Mouse (Mus musculus) CH12.LX (cell line): Measurements from ENCODE around the gene Snrpd2. TPM values are rescaled to one million over a fixed set of nuclear protein-coding genes. Genes with fewer than 3 reads are reported as not detected.

ENCODE experiments used
- DNase-seq: peaks from one replicate; pipeline ENCODE4 v3.0.0-alpha.2; 2013; ENCODE audit errors: extremely low read depth
- H3K27ac ChIP-seq: 2 replicates; pipeline ENCODE4 v1.5.1; 2012; ENCODE audit warnings: low read depth, mild to moderate bottlenecking, control low read depth, moderate library complexity; ENCODE audit not compliant: insufficient read depth
- H3K27me3 ChIP-seq: replicated peaks from 2 replicates; pipeline ENCODE3; 2012; ENCODE audit warnings: inconsistent platforms
- H3K36me3 ChIP-seq, 2 experiments: replicated peaks in 1 of 2; 2 replicates each; pipeline versions ENCODE3 to v1.6.1; 2012; ENCODE audit warnings: inconsistent platforms in 1 of 2, low read length in 1 of 2, mild to moderate bottlenecking in 1 of 2, mixed read lengths in 1 of 2, moderate library complexity in 1 of 2; ENCODE audit not compliant: control insufficient read depth in 1 of 2, insufficient read depth in 1 of 2
- H3K4me1 ChIP-seq, 2 experiments: 2 replicates each; pipeline ENCODE4 v1.6.1; 2012; ENCODE audit warnings: inconsistent platforms in 1 of 2, moderate library complexity in 1 of 2; ENCODE audit not compliant: insufficient read depth in 2 of 2, control insufficient read depth in 1 of 2
- H3K4me2 ChIP-seq: 2 replicates; pipeline ENCODE4 v1.6.1; 2012; ENCODE audit warnings: low read depth, mild to moderate bottlenecking, control low read depth; ENCODE audit not compliant: poor library complexity, insufficient read depth, severe bottlenecking
- H3K4me3 ChIP-seq, 3 experiments: fragments of 150-350 bp in 1 of 3; sonication (generic) in 1 of 3; replicated peaks in 1 of 3; 2 replicates each; pipeline versions ENCODE3 to v1.5.1; 2011 to 2012; ENCODE audit warnings: low read depth in 2 of 3, low read length in 2 of 3, mild to moderate bottlenecking in 2 of 3, moderate library complexity in 2 of 3, control low read depth in 1 of 3, improper control_type of control experiment in 1 of 3, inconsistent platforms in 1 of 3, mixed read lengths in 1 of 3; ENCODE audit not compliant: poor library complexity in 1 of 3
- H3K79me2 ChIP-seq: replicated peaks from 2 replicates; pipeline ENCODE4 v1.6.1; 2012; ENCODE audit warnings: mild to moderate bottlenecking, moderate library complexity; ENCODE audit not compliant: control insufficient read depth, poor library complexity, insufficient read depth, severe bottlenecking; ENCODE audit errors: extremely low read depth
- H3K9ac ChIP-seq: 2 replicates; pipeline ENCODE4 v1.6.1; 2012; ENCODE audit warnings: low read depth, mild to moderate bottlenecking, control low read depth, moderate library complexity; ENCODE audit not compliant: insufficient read depth
- H3K9me3 ChIP-seq: replicated peaks from 2 replicates; pipeline ENCODE3; 2012; ENCODE audit warnings: low read length, inconsistent platforms, mixed read lengths
- CHD2 ChIP-seq: IDR thresholded peaks from 2 replicates; pipeline ENCODE4 v1.6.1; 2011; ENCODE audit warnings: low read length, improper control_type of control experiment
- CTCF ChIP-seq, 2 experiments: IDR thresholded peaks in 1 of 2; conservative IDR thresholded peaks in 1 of 2; 2 replicates each; pipeline ENCODE4 v1.5.1; 2011 to 2012; ENCODE audit warnings: low read depth in 2 of 2, low read length in 2 of 2, improper control_type of control experiment in 1 of 2, inconsistent platforms in 1 of 2, mild to moderate bottlenecking in 1 of 2, moderate library complexity in 1 of 2
- E2F4 ChIP-seq: IDR thresholded peaks from 2 replicates; pipeline ENCODE4 v1.6.1; 2011; ENCODE audit warnings: low read depth, low read length, improper control_type of control experiment; ENCODE audit not compliant: insufficient replicate concordance
- EP300 ChIP-seq: IDR thresholded peaks from 2 replicates; pipeline ENCODE4 v1.6.1; 2011; ENCODE audit warnings: low read length, improper control_type of control experiment
- HCFC1 ChIP-seq: IDR thresholded peaks from 2 replicates; pipeline ENCODE4 v1.6.1; 2012; ENCODE audit warnings: low read depth, mild to moderate bottlenecking, inconsistent platforms, low read length, improper control_type of control experiment
- IRF4 ChIP-seq: IDR thresholded peaks from 2 replicates; pipeline ENCODE4 v1.6.1; 2014; ENCODE audit warnings: low read depth, mild to moderate bottlenecking, inconsistent platforms, low read length, improper control_type of control experiment
- MAFK ChIP-seq: IDR thresholded peaks from 2 replicates; pipeline ENCODE4 v1.6.1; 2011; ENCODE audit warnings: low read length, improper control_type of control experiment; ENCODE audit not compliant: insufficient replicate concordance
- MAZ ChIP-seq: IDR thresholded peaks from 2 replicates; pipeline ENCODE4 v1.6.1; 2012; ENCODE audit warnings: low read depth, mild to moderate bottlenecking, inconsistent platforms, low read length, improper control_type of control experiment, moderate library complexity
- MEF2A ChIP-seq: IDR thresholded peaks from 2 replicates; pipeline ENCODE4 v1.6.1; 2014; ENCODE audit warnings: low read depth, mild to moderate bottlenecking, inconsistent platforms, low read length, improper control_type of control experiment, borderline replicate concordance
- MYC ChIP-seq: IDR thresholded peaks from 2 replicates; pipeline ENCODE4 v1.6.1; 2011; ENCODE audit warnings: low read depth, mild to moderate bottlenecking, improper control_type of control experiment, low read length
- NELFE ChIP-seq: IDR thresholded peaks from 2 replicates; pipeline ENCODE4 v1.6.1; 2011; ENCODE audit warnings: low read depth, low read length, improper control_type of control experiment
- NRF1 ChIP-seq: IDR thresholded peaks from 2 replicates; pipeline ENCODE4 v1.6.1; 2014; ENCODE audit warnings: low read depth, mild to moderate bottlenecking, inconsistent platforms, low read length, improper control_type of control experiment, moderate library complexity
- POLR2A ChIP-seq: IDR thresholded peaks from 2 replicates; pipeline ENCODE4 v1.6.1; 2011; ENCODE audit warnings: low read depth, mild to moderate bottlenecking, improper control_type of control experiment, low read length
- POLR2AphosphoS2 ChIP-seq: IDR thresholded peaks from 2 replicates; pipeline ENCODE4 v1.6.1; 2011; ENCODE audit warnings: low read depth, low read length, improper control_type of control experiment
- RAD21 ChIP-seq: IDR thresholded peaks from 2 replicates; pipeline ENCODE4 v1.6.1; 2011; ENCODE audit warnings: low read depth, mild to moderate bottlenecking, low read length, improper control_type of control experiment, moderate library complexity
- RCOR1 ChIP-seq: conservative IDR thresholded peaks from 2 replicates; pipeline ENCODE4 v1.6.1; 2012; ENCODE audit warnings: low read depth, mild to moderate bottlenecking, inconsistent platforms, low read length, improper control_type of control experiment
- SIN3A ChIP-seq: IDR thresholded peaks from 2 replicates; pipeline ENCODE4 v1.6.1; 2012; ENCODE audit warnings: low read length, improper control_type of control experiment, inconsistent platforms
- SMC3 ChIP-seq: IDR thresholded peaks from 2 replicates; pipeline ENCODE4 v1.6.1; 2011; ENCODE audit warnings: low read depth, low read length, improper control_type of control experiment
- UBTF ChIP-seq: IDR thresholded peaks from 2 replicates; pipeline ENCODE4 v1.6.1; 2012; ENCODE audit warnings: low read depth, mild to moderate bottlenecking, inconsistent platforms, low read length, improper control_type of control experiment, moderate library complexity
- USF1 ChIP-seq: IDR thresholded peaks from 2 replicates; pipeline ENCODE4 v1.6.1; 2014; ENCODE audit warnings: low read depth, mild to moderate bottlenecking, inconsistent platforms, low read length, improper control_type of control experiment
- ZMIZ1 ChIP-seq: IDR thresholded peaks from 2 replicates; pipeline ENCODE4 v1.6.1; 2012; ENCODE audit warnings: low read depth, mild to moderate bottlenecking, inconsistent platforms, low read length, improper control_type of control experiment
- ZNF384 ChIP-seq: IDR thresholded peaks from 2 replicates; pipeline ENCODE4 v1.6.1; 2012; ENCODE audit warnings: low read depth, low read length, improper control_type of control experiment, inconsistent platforms
- dilution Hi-C: fragments of 300-500 bp; cut with MboI; formaldehyde crosslinking; loops from 2 replicates; pipeline ENCODE4 v1.14.3; 2020; ENCODE audit warnings: low sequenced_read_pairs; ENCODE audit not compliant: extremely low pct_unique_long_range_greater_than_20kb, extremely low pct_ligation_motif_present
- in situ Hi-C: fragments of 300-500 bp; cut with MboI; formaldehyde crosslinking; loops from 3 replicates; pipeline ENCODE4 v1.14.3; 2019; ENCODE audit warnings: low sequenced_read_pairs, low pct_ligation_motif_present, low pct_unique_long_range_greater_than_20kb, mixed read lengths
- polyA plus RNA-seq: library from polyadenylated mRNA; unstranded; fragments of >175 nt; gene quantifications from 2 replicates; pipeline ENCODE4 v1.2.1, GENCODE M21; 2012; ENCODE audit warnings: low read depth; ENCODE audit not compliant: insufficient read length
- total RNA-seq, 2 experiments: library from RNA; depleted of rRNA; stranded (reverse); fragments of 300-350 nt in 1 of 2; fragments of >200 nt in 1 of 2; gene quantifications; 2 replicates each; pipeline ENCODE4 v1.2.3; 2012 to 2014

The Snrpd2 gene
- total and polyA plus RNA-seq, 3 experiments, result 177 to 348 (median 213) TPM

- Histone ChIP-seq H3K4me3 (no peak within 1 kb of the TSS), H3K9ac (no peak within 1 kb of the TSS), H3K27ac (no peak within 1 kb of the TSS), H3K79me2 (peaks cover 21% of the 10 kb centered on the region), H3K9me3 (peaks cover 10% of the 10 kb centered on the region), H3K27me3 (peaks cover 10% of the 10 kb centered on the region), H3K36me3 (peaks cover 0 to 3% of the 10 kb centered on the region in 2 experiments), H3K4me1 (peaks cover 9 to 16% of the 10 kb centered on the region in 2 experiments; a peak in 3 of 4 replicates), H3K4me2 (0 out of 2 replicates have a peak within 1 kb of the TSS, but pooled peaks have one; percentile 7)
- no peak for TF ChIP-seq RCOR1
- no peak for TF ChIP-seq MAZ
- TF ChIP-seq NRF1, result no peak
- no peak for TF ChIP-seq MAFK
- TF ChIP-seq POLR2AphosphoS2, result no peak
- no peak for TF ChIP-seq NELFE
- TF ChIP-seq ZMIZ1, result no peak
- TF ChIP-seq E2F4, result no peak
- no peak for TF ChIP-seq SMC3
- TF ChIP-seq CTCF (conservative IDR thresholded peaks at IDR 0.05 in 1 of 2, IDR thresholded peaks at IDR 0.05 in 1 of 2; ENCODE audit: low read depth in 2 of 2, low read length in 2 of 2), result no peak
- no peak for TF ChIP-seq MEF2A
- no peak for TF ChIP-seq UBTF
- TF ChIP-seq HCFC1, result no peak
- no peak for TF ChIP-seq SIN3A
- DNase-seq, result no peak
- dilution Hi-C loops, result no loop called here
- in situ Hi-C loops, result no loop called here
Measured at GRCm38 (mm10) chr7:19118028-19118771, 31.3 kb upstream of the Snrpd2 start, which contains the start of gene Gm4969. Gene Gm4969, minus strand, starts transcription at chr7:19118368.

DNA sequence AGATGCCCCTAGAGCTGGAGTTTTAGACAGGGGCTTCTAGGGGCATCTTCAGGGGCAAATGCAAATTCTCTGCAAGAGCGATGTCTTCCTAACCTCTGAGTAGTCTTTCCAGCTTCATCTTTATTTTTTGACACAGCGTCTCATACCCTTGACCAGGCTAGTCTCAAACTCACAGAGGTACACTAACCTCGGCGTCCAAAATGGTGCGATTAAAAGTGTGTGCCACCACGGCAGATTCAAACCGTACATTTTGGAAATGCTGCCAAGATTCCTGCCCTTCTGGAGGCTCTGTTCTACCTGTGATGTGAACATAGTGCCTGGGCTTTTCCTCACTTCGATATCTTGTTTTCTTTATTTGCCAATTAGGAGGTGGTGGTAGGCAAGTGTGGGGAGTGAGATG, 30.4 kb upstream of the Snrpd2 start:
- H3K4me1 ChIP-seq, result peaks cover 9 to 16% of the 10 kb centered on the region in 2 experiments; a peak in 3 of 4 replicates
- H3K79me2 ChIP-seq, result peaks cover 21% of the 10 kb centered on the region
- H3K4me2 ChIP-seq, result 0 out of 2 replicates have a peak overlapping the region, but pooled peaks have one; percentile 7
- dilution Hi-C loops, result no loop called here
- no peak overlapping the region for H3K27ac ChIP-seq
- peaks cover 0 to 5% of the 10 kb centered on the region in 2 experiments for H3K36me3 ChIP-seq
- TF ChIP-seq EP300 (no peak), MYC (no peak), POLR2AphosphoS2 (no peak), SIN3A (no peak), HCFC1 (no peak), CHD2 (no peak), POLR2A (no peak), RAD21 (no peak), IRF4 (no peak), NRF1 (no peak), CTCF (conservative IDR thresholded peaks at IDR 0.05 in 1 of 2, IDR thresholded peaks at IDR 0.05 in 1 of 2; ENCODE audit: low read depth in 2 of 2, low read length in 2 of 2) (no peak), USF1 (no peak), MEF2A (no peak), ZNF384 (no peak)
- in situ Hi-C loops, result no loop called here
- H3K4me3 ChIP-seq, result no peak overlapping the region
- H3K9me3 ChIP-seq, result peaks cover 10% of the 10 kb centered on the region
- no peak overlapping the region for H3K9ac ChIP-seq
- peaks cover 1% of the 10 kb centered on the region for H3K27me3 ChIP-seq
- no peak for DNase-seq
